Mouse (Mus musculus) thymus, adult 2 months (tissue): ENCODE data around the gene Olfr851.

Experiments used
- CTCF ChIP-seq: fragments of 200-500 bp; IDR thresholded peaks from 2 replicates; pipeline ENCODE4 v1.5.1; 2012; ENCODE audit warnings: mild to moderate bottlenecking, control low read depth, low read length, moderate library complexity, borderline replicate concordance; ENCODE audit not compliant: control insufficient read depth, poor library complexity, insufficient read depth; ENCODE audit errors: extremely low read depth
- POLR2A ChIP-seq: fragments of 200-500 bp; IDR thresholded peaks from 2 replicates; pipeline ENCODE4 v1.6.1; 2012; ENCODE audit warnings: mild to moderate bottlenecking, low read length, control low read depth, moderate library complexity; ENCODE audit not compliant: control insufficient read depth, poor library complexity, insufficient read depth; ENCODE audit errors: extremely low read depth

DNA sequence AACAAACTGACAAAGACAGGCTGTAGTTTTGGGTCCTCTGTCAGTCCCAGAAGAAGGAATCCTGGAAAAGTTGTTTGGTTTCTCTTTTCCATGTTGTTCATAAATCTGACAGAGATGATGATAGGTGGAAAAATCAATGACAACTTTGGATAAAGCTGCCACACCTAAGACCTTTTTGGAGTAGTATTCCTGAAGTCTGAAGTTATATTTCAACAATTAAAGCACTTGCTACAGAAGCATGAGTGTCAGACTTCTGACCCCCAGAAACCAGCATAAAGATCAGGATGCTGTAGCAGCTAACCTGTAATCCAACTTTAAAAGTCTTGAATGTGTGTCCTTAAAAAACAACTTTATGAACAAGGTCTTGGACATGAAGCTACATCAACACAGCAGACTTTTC lies 14.9 kb upstream of the Olfr851 start, which contains the start of gene Olfr850:
- TF ChIP-seq CTCF = no peak
- TF ChIP-seq POLR2A = no peak
